Mouse (Mus musculus): ENCODE results near the gene Ggn. TPM values are rescaled to one million over a fixed set of nuclear protein-coding genes. Genes with fewer than 3 reads are reported as not detected.
"Not testable (repeated sequence)": the region's sequence is repeated elsewhere in the genome, so short reads cannot be mapped to it uniquely, and the experiment has no call there.

The Ggn gene
- total RNA-seq, 2 experiments from 2014 or later = not detected

- ATAC-seq (replicated peaks; ENCODE audit: low FRiP score, poor library complexity, severe bottlenecking) = peak; percentile 73; the same call in 1 of the 2 replicates
These were observed 13.9 kb upstream of the Ggn start, which contains the start of gene Fam98c for GRCm38 (mm10) chr7:29155838-29156782. TSS of gene Fam98c (minus strand) at chr7:29156234.

- no peak for ATAC-seq (replicated peaks; ENCODE audit: low FRiP score, poor library complexity, severe bottlenecking)
These were observed 11.7 kb upstream of the Ggn start for GRCm38 (mm10) chr7:29158264-29158663.

- no peak for ATAC-seq (replicated peaks; ENCODE audit: low FRiP score, poor library complexity, severe bottlenecking)
These were observed 7.7 kb upstream of the Ggn start for GRCm38 (mm10) chr7:29162294-29162693.

- ATAC-seq (replicated peaks; ENCODE audit: low FRiP score, poor library complexity, severe bottlenecking) = 0 out of 2 replicates have a peak, but pooled peaks have one; percentile 45
These were observed 7.1 kb upstream of the Ggn start for GRCm38 (mm10) chr7:29162750-29163525.

GRCm38 (mm10) chr7:29167656-29168055 lies 2.4 kb upstream of the Ggn start:
- no peak for ATAC-seq (replicated peaks; ENCODE audit: low FRiP score, poor library complexity, severe bottlenecking)

- no peak for ATAC-seq (replicated peaks; ENCODE audit: low FRiP score, poor library complexity, severe bottlenecking)
These were observed 1.8 kb upstream of the Ggn start for GRCm38 (mm10) chr7:29168121-29168695.

- no peak for ATAC-seq (replicated peaks; ENCODE audit: low FRiP score, poor library complexity, severe bottlenecking)
These were observed 1.2 kb upstream of the Ggn start for GRCm38 (mm10) chr7:29168791-29169230.

GRCm38 (mm10) chr7:29169231-29170065 lies 562 bp upstream of the Ggn start:
- no peak for ATAC-seq (replicated peaks; ENCODE audit: low FRiP score, poor library complexity, severe bottlenecking)

- ATAC-seq (replicated peaks; ENCODE audit: low FRiP score, poor library complexity, severe bottlenecking) = no peak; the same call in none of the 2 replicates
These were observed 948 bp downstream of the Ggn start for GRCm38 (mm10) chr7:29170755-29171561.

GRCm38 (mm10) chr7:29171562-29172097 lies 1.6 kb downstream of the Ggn start:
- no peak for ATAC-seq (replicated peaks; ENCODE audit: low FRiP score, poor library complexity, severe bottlenecking)

GRCm38 (mm10) chr7:29172390-29173016 lies 2.5 kb downstream of the Ggn start:
- no peak for ATAC-seq (replicated peaks; ENCODE audit: low FRiP score, poor library complexity, severe bottlenecking)

GRCm38 (mm10) chr7:29178106-29178505 lies 8.1 kb downstream of the Ggn start:
- ATAC-seq (replicated peaks; ENCODE audit: low FRiP score, poor library complexity, severe bottlenecking) = no peak

GRCm38 (mm10) chr7:29179323-29179722 lies 9.3 kb downstream of the Ggn start:
- ATAC-seq (replicated peaks; ENCODE audit: low FRiP score, poor library complexity, severe bottlenecking) = no peak

GRCm38 (mm10) chr7:29180077-29180853 lies 10.3 kb downstream of the Ggn start, which contains the start of gene Psmd8:
TSS of gene Psmd8 (minus strand) at chr7:29180701.
- peak; percentile 98 for ATAC-seq (replicated peaks; ENCODE audit: low FRiP score, poor library complexity, severe bottlenecking)

- ATAC-seq (replicated peaks; ENCODE audit: low FRiP score, poor library complexity, severe bottlenecking) = no peak
These were observed 10.8 kb downstream of the Ggn start for GRCm38 (mm10) chr7:29180854-29181236.

GRCm38 (mm10) chr7:29181323-29181722 lies 11.3 kb downstream of the Ggn start:
- ATAC-seq (replicated peaks; ENCODE audit: low FRiP score, poor library complexity, severe bottlenecking) = not testable (repeated sequence)

GRCm38 (mm10) chr7:29194230-29194629 lies 24.2 kb downstream of the Ggn start:
- not testable (repeated sequence) for ATAC-seq (replicated peaks; ENCODE audit: low FRiP score, poor library complexity, severe bottlenecking)
